Mouse (Mus musculus) neural tube, embryonic 10.5 days (tissue): ENCODE data around the gene Neu3.
"Not testable (repeated sequence)": the region's sequence is repeated elsewhere in the genome, so short reads cannot be mapped to it uniquely, and the experiment has no call there.

Experiments
- DNase-seq: peaks from one replicate; pipeline ENCODE4 v3.0.0-alpha.2; 2017; ENCODE audit warnings: low spot score; ENCODE audit errors: extremely low spot score

Gene Neu3

DNA sequence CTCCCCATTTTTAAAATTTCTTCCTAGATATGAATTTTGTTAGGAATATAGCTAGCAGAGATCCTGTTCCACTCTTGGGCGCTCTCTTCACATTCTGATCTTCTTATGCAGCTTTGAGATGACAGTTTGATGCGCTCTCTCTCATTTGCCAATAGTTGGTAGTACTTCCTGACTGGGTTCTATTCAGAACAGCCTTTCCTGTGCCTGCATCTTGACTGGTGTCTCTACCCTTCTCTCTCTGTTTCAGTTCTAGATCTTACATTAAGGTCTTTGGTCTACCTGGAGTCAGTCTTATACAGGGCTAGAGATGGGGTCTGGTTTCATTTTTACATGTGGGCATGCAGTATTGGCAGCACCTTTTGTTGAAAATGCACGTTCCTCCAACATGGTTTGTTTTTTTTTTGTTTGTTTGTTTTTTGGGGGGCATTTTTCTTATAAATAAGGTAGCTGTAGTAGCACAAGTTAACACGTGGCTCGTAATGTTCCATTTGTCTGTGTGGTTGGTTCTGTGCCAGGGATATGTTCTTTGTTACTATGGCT, 6.2 kb upstream of the Neu3 start:
- DNase-seq, result no peak

DNA sequence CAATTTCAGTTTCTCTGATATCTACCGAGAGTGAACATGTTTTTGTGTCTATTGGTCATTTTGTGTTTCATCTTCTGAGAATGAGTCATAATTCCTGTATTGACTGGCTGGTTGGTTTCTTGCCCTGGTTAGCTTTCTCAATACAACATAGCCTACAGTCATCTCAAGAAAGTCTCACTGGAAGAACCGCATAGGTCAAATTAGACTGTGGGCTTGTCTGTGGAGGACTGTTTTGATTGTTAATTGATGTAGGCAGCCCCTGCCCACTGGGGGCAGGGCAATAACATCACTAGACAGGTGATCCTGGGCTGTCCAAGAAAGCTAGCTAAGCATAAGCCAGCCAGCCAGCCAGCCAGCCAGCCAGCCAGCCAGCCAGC, 5.6 kb upstream of the Neu3 start:
- DNase-seq, result no peak

DNA sequence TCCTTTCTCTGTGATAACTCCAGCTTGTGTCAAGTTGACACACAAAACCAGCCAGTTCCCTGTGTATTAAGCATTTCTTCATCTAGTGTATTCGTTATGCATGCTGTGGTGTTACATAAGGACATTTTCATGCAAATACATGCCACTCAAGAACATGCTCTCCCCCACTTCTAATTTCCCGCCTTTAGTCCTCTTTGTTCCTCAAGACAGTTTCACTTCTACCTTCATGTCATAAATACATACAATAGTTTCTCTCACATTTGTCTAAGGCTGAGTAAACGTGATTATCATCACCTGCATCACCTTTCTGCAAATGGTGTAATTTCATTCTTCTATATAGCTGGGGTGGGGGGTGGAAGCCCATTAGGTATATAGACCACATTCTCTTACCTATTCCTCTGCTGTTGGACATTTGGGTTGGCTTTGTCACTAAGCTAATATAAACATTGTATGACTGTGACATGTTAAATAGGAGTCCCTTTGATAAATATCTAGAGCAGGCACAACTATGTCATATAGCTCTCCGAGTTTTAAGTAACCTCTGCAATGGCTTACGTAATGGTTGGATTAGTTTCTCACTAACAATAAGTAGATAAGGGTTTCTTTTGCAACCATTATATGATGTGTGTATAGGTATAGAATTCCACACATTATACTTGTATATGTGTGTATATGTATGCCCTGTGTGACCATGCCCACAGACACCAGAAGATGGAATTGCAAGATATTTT, 5.1 kb upstream of the Neu3 start:
- DNase-seq, result no peak

GRCm38 (mm10) chr7:99826096-99826495, 2.1 kb downstream of the Neu3 start:
- no peak for DNase-seq

DNA sequence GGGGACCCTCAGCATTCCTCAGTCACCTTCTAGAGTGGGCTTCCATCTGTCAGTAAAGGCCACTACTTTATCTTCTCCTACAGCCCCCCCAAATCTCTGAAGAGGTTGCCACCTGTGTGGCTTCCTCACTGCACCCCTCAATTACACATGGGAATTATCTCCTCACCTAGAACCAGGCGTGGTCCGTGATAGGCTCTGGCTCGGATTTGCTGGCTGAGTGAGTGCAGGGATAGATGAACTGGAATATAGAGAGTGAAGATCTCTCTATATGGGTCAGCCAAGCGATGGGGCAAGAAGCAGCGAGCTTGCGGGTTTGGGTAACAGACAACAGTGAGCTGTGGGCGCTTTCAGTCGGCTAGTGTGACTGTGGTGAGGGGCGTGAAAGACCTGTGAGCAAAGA, 2.7 kb downstream of the Neu3 start:
- DNase-seq, result no peak

GRCm38 (mm10) chr7:99824649-99825483, 3.4 kb downstream of the Neu3 start:
- no peak for DNase-seq

DNA sequence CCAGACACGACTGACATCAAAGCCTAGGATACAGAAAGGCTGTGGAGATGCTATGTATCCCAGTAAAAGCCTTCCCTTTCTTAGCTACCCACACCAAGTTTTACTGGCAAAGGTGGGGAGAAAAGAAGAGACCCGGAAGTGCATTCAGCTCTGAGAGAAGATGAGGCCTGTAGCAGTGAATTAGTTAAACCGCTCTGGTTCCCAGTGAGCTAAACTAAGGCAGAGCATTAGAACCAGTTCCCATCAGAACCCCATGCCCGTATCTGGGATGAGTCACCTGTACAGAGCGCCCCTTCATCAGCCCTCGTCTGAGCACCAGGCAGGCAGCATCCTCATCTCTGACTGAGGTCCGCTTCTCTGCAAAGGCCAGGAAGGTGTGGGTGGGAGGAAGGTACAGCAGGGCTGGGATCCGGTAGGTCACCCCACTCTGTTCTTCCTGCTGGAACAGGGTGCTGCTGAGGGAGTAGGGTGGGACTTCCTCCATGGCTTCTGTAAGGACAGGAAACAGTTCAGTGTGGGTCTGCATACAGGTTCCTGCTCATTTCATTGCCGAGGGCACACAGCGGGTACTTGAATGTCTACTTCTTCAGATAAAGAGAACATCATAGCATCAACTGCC, 5.1 kb downstream of the Neu3 start:
- no peak for DNase-seq

DNA sequence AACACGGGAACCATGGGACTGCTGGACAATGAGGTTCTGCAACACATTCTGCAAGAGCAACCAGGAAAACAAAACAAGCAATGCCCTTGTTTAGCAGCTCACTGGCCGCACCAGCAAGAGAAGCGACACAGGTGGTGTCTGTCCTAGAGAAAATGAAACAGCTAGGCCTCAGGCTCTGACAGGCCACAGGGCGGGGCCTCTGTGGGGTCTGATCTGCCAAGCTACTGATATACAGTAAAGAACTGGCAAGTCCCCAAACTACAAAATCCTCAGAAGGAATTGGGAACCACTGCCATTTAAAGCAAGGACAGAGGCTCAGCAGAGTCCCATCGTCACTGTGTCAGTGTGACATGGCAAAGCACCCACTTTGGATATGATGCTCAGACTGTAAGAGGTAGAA, 5.8 kb downstream of the Neu3 start:
- DNase-seq, result no peak

GRCm38 (mm10) chr7:99821953-99822352, 6.3 kb downstream of the Neu3 start:
- no peak for DNase-seq

- not testable (repeated sequence) for DNase-seq
Measured at GRCm38 (mm10) chr7:99818181-99818725, 10.0 kb downstream of the Neu3 start.

DNA sequence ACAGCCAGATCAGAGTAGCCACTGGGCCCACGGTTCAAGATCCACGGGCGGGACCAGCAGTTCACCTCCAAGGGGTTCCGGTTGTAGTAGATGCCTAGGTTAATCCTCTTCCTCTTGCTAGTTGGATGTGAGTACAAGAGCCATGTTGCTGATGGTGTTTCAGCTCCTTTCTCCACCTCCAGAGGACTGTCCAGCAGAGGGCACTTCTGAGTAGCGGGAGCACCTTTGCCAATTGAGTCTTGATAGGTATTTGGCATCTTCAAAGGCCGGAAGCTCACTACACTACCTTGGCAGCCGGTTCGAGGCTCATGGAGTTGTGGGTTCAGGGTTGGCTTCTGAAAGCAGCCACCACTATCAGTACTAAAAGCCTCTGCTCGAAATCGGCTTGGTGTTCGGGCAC, 14.8 kb downstream of the Neu3 start:
- DNase-seq, result no peak

- no peak for DNase-seq
Measured at GRCm38 (mm10) chr7:99811661-99812060, 16.6 kb downstream of the Neu3 start.

DNA sequence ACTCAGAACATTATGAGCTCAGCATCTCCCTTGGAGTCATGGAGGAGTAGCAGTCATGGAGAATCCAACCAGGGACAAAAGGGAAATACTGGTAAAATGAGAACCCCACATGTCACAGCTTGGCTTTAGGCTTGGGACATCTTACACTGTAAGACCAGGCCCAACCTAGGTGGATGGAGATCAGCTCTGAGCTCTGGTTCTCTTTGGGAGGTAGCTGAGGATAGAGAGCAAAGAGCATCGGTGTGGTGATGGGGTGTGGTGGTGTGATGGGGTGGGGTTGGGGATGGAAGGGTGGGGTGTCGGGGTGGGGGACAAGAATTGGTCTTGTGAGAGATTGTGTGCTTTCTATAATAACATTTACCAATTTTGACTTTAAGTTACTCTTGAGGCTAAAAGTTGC, 17.4 kb downstream of the Neu3 start:
- no peak for DNase-seq

GRCm38 (mm10) chr7:99807043-99807442, 21.2 kb downstream of the Neu3 start:
- not testable (repeated sequence) for DNase-seq

DNA sequence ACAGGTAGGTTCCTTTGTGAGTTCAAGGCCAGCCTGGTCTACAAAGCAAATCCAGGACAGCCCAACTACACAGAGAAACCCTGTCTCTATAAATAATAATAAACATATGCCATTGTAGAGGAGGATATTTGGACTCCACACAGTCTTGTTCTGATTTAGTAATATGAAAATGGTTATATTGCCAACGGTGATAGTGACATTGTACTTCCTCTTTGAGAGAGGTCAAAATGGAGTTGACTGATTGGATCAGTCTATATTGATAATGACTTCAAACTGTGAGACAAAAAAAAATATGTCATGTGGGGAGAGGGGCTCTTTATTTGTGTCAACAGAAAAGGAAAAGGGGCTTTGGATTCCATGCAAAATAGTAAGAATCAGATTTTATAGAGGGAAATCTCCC, 22.9 kb downstream of the Neu3 start:
- no peak for DNase-seq

DNA sequence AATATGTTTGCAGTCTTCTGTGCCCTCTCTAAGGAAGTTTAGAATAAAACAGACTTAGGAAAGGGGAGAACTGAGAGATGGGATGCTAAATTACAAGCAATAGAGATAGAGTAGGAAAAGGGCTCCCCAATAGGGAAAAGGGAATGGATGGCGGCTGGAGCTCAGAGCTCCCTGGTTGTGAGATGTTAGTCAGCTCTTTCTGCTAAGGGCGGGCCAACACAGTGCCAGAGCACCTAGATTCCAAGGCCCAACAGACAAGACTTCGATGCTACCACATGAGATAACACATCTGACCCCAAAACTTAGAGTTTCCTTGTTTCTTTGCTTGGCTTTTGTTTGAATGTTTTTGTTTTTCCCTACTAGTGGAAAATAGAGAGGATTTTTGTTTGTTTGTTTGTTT, 24.2 kb downstream of the Neu3 start:
- DNase-seq, result not testable (repeated sequence)

GRCm38 (mm10) chr7:99803535-99803934, 24.7 kb downstream of the Neu3 start:
- DNase-seq, result no peak

GRCm38 (mm10) chr7:99799118-99799517, 29.1 kb downstream of the Neu3 start:
- DNase-seq, result no peak

GRCm38 (mm10) chr7:99797911-99798647, 30.1 kb downstream of the Neu3 start:
- DNase-seq, result no peak

GRCm38 (mm10) chr7:99797261-99797660, 31.0 kb downstream of the Neu3 start:
- DNase-seq, result no peak

GRCm38 (mm10) chr7:99796471-99796870, 31.7 kb downstream of the Neu3 start:
- DNase-seq, result no peak
